8 mouse cellular contexts compared by ENCODE assay signal in the genomic region with DNA sequence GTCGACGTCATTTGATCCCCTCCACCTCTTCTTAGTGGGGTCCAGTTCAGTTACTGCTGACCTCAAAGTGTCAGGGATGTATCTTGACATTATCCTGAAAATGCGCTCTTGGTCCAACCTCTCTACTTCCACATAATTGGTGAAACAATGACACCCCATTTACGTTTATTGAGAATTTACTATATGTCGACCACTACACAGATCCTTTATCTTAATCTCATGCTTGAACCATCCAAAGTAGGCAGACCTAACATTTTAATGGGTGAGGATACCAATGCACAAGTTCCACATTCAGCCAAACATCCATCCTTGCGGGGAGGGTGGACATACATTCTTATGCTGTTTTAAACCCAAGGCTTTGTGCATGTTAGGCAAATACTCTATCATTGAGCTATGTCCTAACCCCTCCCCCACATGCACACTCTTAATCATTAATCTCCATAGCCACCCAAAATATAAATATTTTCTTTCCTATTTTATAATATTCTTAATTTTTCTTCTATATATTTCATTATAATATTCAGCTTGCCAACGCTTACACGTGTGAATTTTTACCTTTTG. TPM values are rescaled to one million over a fixed set of nuclear protein-coding genes. Genes with fewer than 3 reads are reported as not detected.
DNase-seq lines count a peak whose midpoint lies in the region; ATAC-seq and TF ChIP-seq lines count a peak whose summit lies in the region.

No protein-coding gene starts in this region.

- no peak for TF ChIP-seq CTCF in gastrocnemius, adult 2 months (IDR thresholded peaks at IDR 0.05)
- no peak for TF ChIP-seq CTCF in ES-Bruce4 (IDR thresholded peaks at IDR 0.05; ENCODE audit: low read depth, low read length)

- H3K4me1 ChIP-seq in ES-Bruce4 (ENCODE audit: control insufficient read depth, insufficient read depth, low read length) = no peaks in the 10 kb centered on the region
- H3K4me1 ChIP-seq in hindbrain, embryonic 10.5 days (replicated peaks) = no peaks in the 10 kb centered on the region

- no peak for TF ChIP-seq POLR2A in ES-Bruce4 (IDR thresholded peaks at IDR 0.05; ENCODE audit: insufficient read depth, low read length)

- intact Hi-C loops in gastrocnemius, adult 2 months (cut with DNase I) = loop anchor here (5.0 kb wide), 1 partner anchor 83 kb away; a partner anchor contains a TSS
- intact Hi-C loops in gastrocnemius, postnatal 36 days (cut with DNase I) = loop anchor here (5.0 kb wide), 1 partner anchor 83 kb away; a partner anchor contains a TSS

- no peaks in the 10 kb centered on the region for H3K9me3 ChIP-seq in ES-Bruce4 (replicated peaks; ENCODE audit: control insufficient read depth, insufficient read depth, low read length, poor library complexity, severe bottlenecking)
- no peaks in the 10 kb centered on the region for H3K9me3 ChIP-seq in hindbrain, embryonic 10.5 days

- H3K27me3 ChIP-seq in ES-Bruce4 (ENCODE audit: control insufficient read depth, insufficient read depth, low read length, poor library complexity, severe bottlenecking) = no peaks in the 10 kb centered on the region
- H3K27me3 ChIP-seq in hindbrain, embryonic 10.5 days (ENCODE audit: insufficient read depth, poor library complexity, severe bottlenecking) = no peaks in the 10 kb centered on the region

- H3K36me3 ChIP-seq in ES-Bruce4 (ENCODE audit: control insufficient read depth, insufficient read depth, low read length, poor library complexity, severe bottlenecking) = 0 out of 2 replicates have a peak, but pooled peaks cover 3% of the 10 kb centered on the region
- peaks cover 8% of the 10 kb centered on the region; the same call in 1 of the 2 replicates for H3K36me3 ChIP-seq in hindbrain, embryonic 10.5 days

- H3K9ac ChIP-seq in ES-Bruce4 (ENCODE audit: low read depth, poor library complexity, severe bottlenecking) = 0 out of 2 replicates have a peak overlapping the region, but pooled peaks have one; percentile 95

- ATAC-seq in megakaryocyte, adult 5-6 weeks (ENCODE audit: poor library complexity, severe bottlenecking) = peak; percentile 1; the same call in 1 of the 2 replicates

- peak overlapping the region; percentile 91 for H3K27ac ChIP-seq in gastrocnemius, adult 2 months
- peak overlapping the region; percentile 54; the same call in 1 of the 2 replicates for H3K27ac ChIP-seq in ES-Bruce4 (ENCODE audit: insufficient read depth, low read length)
- peak overlapping the region; percentile 97 for H3K27ac ChIP-seq in hindbrain, embryonic 10.5 days

- H3K4me3 ChIP-seq in gastrocnemius, adult 2 months = peak overlapping the region; percentile 87
- H3K4me3 ChIP-seq in ES-Bruce4 (ENCODE audit: low read depth, low read length) = no peak overlapping the region
- peak overlapping the region; percentile 68 for H3K4me3 ChIP-seq in hindbrain, embryonic 10.5 days

- TF ChIP-seq EP300 in ES-Bruce4 (IDR thresholded peaks at IDR 0.05; ENCODE audit: insufficient read depth, low read depth, low read length) = no peak

- no peak for DNase-seq in gastrocnemius, adult 2 months
- DNase-seq in gastrocnemius, postnatal 36 days = no peak
- DNase-seq in hindbrain, embryonic 10.5 days (ENCODE audit: low spot score) = no peak
- DNase-seq in yolk sac, embryonic 10.5 days (ENCODE audit: low spot score) = no peak
- DNase-seq in gastrocnemius, postnatal 4 days (ENCODE audit: low spot score in 2 of 2) = no peak
- no peak for DNase-seq in urinary bladder, adult 2 months (ENCODE audit: low spot score)

- 32% methylated on average over 8 of the region's 8 CpGs for WGBS in hindbrain, embryonic 10.5 days

RNA-seq across cellular contexts. Expression of a gene that starts 0.4 kb away (rescaled TPM):
- 10 to 100 TPM; 38.7 to 42.4 TPM for total RNA-seq in gastrocnemius, adult 2 months (2021)
- total RNA-seq in gastrocnemius, postnatal 36 days (2021) = 10 to 100 TPM; 29.3 to 36.1 TPM
- polyA plus RNA-seq in ES-Bruce4 (2011; ENCODE audit: insufficient read depth, insufficient read length, low read depth, missing spikeins) = 522 and 532 TPM in 2 replicates
- polyA plus RNA-seq in hindbrain, embryonic 10.5 days (2016; fragmentation: Nextera tagmentation; extraction: Ambion mirVana) = 127 and 163 TPM in 2 replicates
- 103 and 125 TPM in 2 replicates for total RNA-seq in megakaryocyte, adult 5-6 weeks (2015)
- total RNA-seq in megakaryocyte, adult 5-6 weeks (2017) = 169 and 170 TPM in 2 replicates
- total RNA-seq in gastrocnemius, postnatal 4 days (2021) = 100 to 1,000 TPM in 1 of 2 experiments, 10 to 100 TPM in 1; 99.2 to 106 TPM
- polyA plus RNA-seq in urinary bladder, adult 2 months (2012; rRNA removed) = 34.8 and 42.2 TPM in 2 replicates
